ENCODE assay signal across 2 mouse cellular contexts in the genomic region with DNA sequence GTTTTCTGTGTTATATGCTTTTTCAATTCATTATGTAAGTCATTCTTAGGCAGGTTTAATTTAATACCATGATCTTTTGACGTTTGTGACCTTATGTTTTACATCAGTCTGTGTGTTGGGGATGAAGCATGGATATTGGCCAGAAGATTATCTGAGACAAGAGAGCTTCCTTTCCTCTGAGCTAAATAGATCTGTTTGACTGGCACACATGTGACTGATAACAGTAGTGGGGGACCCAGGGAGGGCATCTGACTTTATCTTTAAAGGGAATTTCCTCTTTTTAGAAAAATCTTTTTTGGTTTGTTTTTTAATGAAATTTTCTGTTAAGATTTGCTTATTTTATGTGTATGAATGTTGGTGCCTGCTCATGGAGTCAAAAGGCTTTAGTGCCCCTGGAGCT.
TF ChIP-seq lines count a peak whose summit lies in the region.

No protein-coding gene starts in this region.

TF ChIP-seq in CH12.LX, 34 proteins besides CTCF, POLR2A, EP300 and RAD21 (continued from another document):
- TF ChIP-seq CHD2 (IDR thresholded peaks at IDR 0.05; ENCODE audit: low read length), result no peak
- no peak for TF ChIP-seq GABPA (IDR thresholded peaks at IDR 0.05; ENCODE audit: insufficient replicate concordance, low read depth, low read length)
- no peak for TF ChIP-seq TBP (conservative IDR thresholded peaks at IDR 0.05; ENCODE audit: low read depth, low read length)
- TF ChIP-seq ELF1 (IDR thresholded peaks at IDR 0.05; ENCODE audit: low read depth, low read length), result no peak
- peak; percentile 32; the same call in 1 of the 2 replicates for TF ChIP-seq BHLHE40 (IDR thresholded peaks at IDR 0.05; ENCODE audit: low read depth, low read length)
- no peak for TF ChIP-seq MYC (IDR thresholded peaks at IDR 0.05; ENCODE audit: low read depth, low read length)
- TF ChIP-seq JUND (conservative IDR thresholded peaks at IDR 0.05; ENCODE audit: low read depth, low read length), result 0 out of 2 replicates have a peak, but pooled peaks have one; percentile 21

TF ChIP-seq in MEL, 35 proteins besides CTCF, POLR2A, EP300 and RAD21 (continued from another document):
- TF ChIP-seq USF1 (IDR thresholded peaks at IDR 0.05; ENCODE audit: low read depth, low read length) (0 out of 2 replicates have a peak, but pooled peaks have one; percentile 13), GATA1 (IDR thresholded peaks at IDR 0.05; ENCODE audit: low read depth, low read length) (0 out of 2 replicates have a peak, but pooled peaks have one; percentile 13), MXI1 (IDR thresholded peaks at IDR 0.05; ENCODE audit: low read depth, low read length) (no peak), USF2 (IDR thresholded peaks at IDR 0.05; ENCODE audit: borderline replicate concordance in 1 of 2, insufficient read depth in 1 of 2, low read depth in 1 of 2, low read length in 2 of 2) (no peak), BHLHE40 (IDR thresholded peaks at IDR 0.05; ENCODE audit: borderline replicate concordance, low read depth, low read length) (no peak)
TF ChIP-seq in MEL: peak in this region for 2.
